Mouse (Mus musculus) B cell, adult 2 months (primary cell): ENCODE results near the gene Pard6b.

Experiments
- DNase-seq, 2 experiments: peaks; one replicate each; pipeline ENCODE4 v3.0.0; 2022

The Pard6b gene

DNA sequence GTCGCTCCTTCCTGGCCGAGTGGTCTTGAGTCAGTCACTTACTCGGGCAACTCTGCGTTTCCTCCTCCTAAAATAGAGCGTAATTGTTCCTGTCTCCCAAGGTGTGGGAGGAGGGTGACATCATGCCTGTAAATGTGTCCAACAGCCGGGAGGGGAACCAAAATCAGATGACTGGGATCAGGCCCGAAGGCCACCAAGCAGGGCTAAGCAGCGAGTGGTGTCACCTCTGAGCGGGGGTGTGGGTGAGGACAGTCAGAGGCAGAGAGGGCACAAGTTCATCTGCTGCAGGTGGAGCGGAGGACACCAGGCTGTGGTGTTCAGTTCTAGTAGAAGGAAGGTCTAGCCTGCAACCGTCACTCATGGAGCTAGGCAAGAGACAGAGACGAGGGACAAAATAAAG, 17.1 kb upstream of the Pard6b start:
- DNase-seq, result no peak

DNA sequence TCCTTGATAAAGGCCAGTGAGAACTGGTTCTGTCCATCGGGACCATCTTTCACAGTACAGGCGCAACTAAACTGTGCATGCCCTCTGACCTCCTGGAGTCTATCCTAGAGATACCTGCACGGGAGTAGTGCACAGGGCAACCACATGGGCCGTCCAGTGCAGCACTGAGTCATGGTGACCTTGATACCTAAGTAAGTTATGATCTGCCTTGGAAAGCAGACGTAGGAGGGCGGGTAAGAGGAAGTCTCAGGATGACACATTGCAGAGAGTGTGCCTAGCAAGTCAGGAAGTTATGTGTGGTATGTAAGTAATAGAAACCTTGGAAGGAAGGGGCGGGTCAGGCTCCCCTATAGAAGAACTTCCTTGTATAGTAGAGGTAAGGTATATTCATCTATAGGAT, 15.3 kb upstream of the Pard6b start:
- no peak for DNase-seq

DNA sequence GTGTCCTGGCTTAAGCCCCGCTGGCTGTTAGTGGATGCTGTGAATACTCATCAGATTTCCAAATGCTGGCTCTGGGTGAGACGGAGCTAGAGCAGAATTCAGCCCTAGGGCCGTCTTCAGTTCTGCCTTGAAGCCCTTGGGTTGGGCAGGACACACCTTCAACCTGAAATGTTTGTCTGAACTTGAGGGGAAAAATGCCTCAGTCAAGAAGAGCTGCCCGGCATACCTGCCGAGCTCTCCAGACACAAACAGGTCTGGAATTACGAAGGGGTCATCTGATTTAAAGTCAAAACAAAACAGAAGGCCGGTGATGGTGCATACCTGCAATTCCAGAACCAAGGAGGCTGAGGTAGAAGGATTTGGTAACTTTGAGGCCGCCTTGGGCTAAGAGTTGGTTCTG, 14.0 kb upstream of the Pard6b start:
- no peak for DNase-seq

DNA sequence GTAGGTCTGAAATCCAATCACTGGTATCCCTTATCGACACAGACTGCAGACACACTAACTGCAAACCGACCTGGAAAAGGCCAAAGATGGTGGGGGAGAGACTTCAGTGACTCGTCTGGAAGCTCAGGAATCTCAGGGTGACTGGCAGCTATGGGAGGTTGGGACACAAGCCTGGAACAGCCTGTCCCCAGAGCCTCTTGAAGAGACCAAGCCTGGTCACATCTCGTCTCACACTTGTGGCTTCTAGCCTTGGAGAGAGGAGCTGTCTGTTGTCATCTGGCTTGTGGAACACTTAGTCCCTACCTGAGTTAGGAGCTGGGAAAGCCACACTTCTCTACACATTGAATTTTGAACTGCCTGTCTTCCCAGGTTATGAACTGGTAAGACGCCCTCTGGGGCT, 10.4 kb upstream of the Pard6b start:
- DNase-seq, result no peak

DNA sequence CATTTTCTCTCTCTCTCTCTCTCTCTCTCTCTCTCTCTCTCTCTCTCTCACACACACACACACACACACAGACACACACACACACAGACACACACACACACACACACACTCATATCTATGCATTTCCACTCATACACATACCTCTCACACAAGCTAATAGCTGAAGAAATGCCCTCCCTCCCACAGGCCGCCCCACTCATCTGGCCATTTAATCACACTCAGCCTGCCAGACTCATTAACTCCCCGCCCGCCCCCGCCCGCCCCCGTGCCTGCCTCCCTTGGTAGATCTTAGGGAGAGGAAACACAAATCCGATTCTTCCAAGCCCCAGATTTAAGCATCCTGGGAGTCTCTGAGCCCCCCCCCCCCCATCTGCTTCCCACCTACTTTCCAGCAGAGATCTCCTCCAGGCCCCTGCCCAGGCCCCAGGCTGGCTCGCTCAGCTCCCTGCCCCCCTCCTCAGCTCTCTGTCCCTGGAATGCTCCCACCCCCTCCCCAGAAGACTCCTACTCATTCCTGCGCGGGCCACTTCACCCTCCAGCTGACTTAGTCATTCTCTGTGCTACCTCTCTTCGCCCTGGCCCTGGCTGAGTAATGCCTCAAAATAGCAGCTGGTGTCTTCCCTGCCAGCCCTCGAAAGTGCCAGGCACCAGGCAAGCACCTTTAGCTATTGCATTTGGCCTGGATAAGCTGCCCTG, 8.2 kb upstream of the Pard6b start:
- no peak for DNase-seq

DNA sequence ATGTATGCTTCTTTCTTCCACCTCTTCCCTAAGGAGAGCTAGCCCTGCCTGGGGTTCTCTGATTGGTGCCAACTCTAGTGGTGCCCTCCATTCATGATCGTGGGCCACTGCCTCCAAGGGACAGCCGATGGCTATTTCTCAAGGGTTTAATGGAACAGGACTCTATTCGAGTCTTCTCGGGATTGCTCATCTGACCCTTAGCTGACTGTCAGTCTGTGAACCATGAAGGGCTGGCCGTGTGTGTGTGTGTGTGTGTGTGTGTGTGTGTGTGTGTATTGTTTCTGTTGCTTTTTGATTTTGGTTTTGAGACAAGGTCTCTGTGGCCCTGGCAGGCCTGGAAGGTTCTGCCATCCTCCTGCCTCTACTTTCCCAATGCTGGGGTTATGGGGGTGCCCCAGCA, 7.1 kb upstream of the Pard6b start:
- no peak for DNase-seq

DNA sequence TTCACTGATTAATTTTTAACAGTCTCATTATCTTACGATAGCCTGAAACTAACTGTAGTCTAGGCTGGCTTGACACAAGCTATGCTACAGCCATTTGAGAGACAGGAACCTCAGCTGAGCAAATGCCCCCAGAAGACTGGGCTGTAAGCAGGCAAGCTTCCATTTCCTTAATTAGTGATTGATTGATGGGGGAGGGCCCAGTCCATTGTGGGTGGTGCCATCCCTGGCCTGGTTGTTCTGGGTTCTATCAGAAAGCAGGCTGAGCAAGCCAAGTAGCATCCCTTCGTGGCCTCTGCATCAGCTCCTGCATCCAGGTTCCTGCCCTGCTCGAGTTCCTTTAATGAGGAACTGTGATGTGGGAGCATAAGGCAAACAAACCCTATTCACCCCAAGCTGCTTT, 6.3 kb upstream of the Pard6b start:
- no peak for DNase-seq

DNA sequence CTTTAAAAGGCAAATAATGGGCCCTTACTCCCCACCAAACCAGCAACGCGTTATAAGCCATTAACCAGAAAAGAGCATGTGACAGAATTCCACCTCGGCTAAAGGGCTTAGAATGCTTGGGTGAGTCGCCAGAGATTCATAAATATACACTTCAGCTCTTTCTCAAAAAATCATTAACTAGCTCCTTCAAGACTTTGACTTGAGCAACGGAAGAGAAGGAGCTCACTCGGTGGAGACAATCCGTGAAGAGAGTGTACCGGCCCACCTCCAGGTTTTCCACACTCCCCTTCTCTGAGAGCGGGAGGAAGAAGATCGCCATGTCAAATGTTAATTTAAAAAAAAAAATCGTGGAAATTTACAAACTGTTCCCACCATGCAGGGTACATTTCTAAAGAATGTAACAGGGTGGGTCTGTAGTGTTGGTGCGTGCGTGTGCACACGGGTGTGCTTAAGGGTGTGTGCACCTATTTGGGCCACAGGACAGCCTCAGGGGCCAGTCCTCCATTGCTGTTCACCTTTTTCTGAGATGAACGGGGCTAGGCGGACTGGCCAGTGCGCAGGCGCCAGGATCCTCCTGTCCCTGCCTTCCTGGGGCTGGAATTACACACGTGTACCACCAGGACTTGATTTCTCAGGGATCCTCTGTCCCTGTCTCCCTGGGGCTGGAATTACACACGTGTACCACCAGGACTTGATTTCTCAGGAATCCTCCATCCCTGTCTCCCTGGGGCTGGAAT, 3.8 kb upstream of the Pard6b start:
- no peak for DNase-seq

DNA sequence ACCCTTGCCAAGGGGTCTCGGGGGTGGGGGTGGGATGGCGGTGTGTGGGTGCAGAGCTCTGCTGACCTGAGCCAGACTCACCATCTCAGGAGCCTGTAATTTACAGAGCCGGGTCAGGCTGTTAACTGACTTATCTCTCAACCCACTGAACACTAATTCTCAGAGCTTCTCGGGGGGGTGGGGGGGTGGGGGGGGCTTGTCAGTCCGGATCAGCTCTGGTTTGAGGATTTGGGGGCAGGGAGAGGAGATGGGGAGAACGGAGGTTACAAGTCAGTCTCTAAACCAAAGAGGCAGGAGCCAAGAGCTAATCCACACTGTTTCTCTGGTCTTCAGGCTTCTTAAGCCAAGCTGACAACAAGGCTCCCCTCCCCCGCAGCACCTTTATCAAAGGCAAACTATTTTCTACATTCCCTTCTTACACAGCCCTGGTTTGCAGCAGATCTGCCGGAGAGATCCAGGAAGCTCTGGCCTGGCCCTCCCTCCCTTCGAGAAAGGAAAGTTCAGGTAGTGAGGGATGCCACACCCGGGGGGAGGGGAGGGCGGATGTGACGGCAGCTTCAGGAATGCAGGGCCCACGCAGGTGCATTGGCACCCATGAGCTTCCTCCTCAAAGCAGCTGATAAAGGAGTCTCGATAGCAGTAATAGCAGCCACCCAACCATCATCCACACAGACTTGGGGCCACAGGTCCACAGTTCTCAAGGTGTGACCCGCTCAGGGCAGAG, 2.5 kb upstream of the Pard6b start:
- peak in 1 of 2 experiments; percentile 8 for DNase-seq

DNA sequence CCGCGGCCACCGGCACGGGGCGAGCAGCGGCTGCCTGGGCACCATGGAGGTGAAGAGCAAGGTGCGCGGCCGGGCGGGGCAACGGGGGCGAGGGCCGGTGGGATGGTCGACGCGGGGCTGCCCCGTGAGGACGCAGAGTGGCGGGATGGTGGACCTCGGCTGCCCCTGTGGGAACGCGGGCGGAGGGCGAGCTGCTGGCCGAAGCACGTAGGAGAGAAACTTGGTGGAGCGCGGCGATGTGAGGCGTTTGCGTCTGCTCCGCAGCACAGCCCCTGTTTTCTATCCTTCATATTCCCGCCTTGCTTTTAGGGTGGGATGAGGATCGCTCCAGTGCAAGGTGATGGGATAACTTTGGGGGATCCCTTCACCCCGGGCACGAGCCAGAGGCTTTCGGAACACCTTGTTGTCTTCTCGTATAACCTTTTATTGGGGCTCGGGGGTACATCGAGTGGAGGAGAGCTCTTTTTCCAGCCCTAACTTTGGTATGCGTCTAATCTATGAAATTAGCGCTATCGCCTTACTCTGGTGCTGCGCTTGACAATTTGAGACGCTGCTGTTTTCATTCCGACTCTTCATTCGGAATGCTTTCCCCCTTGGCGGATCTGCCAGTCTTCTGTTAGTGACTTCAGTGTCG, 612 bp downstream of the Pard6b start:
- peak; percentile 34 to 38 for DNase-seq

DNA sequence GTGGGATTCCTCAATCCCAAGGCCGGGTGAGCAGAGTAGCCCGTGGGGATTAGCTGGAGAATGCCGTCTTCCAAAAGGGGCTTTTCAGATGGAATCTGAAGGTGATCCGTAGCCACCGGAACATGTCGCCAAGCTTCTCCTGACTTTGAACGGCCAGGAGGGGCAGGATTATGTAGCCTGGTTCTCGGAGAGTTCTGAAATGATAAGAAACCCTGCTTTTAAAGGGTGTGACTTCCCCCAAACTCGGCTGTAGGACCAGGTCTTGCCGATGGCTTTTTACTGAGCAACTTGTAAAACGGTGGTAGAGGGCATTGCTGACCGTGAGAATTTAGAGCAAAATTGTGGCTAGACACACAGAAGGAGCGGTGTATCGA, 1.1 kb downstream of the Pard6b start:
- peak in 1 of 2 experiments; percentile 11 for DNase-seq

DNA sequence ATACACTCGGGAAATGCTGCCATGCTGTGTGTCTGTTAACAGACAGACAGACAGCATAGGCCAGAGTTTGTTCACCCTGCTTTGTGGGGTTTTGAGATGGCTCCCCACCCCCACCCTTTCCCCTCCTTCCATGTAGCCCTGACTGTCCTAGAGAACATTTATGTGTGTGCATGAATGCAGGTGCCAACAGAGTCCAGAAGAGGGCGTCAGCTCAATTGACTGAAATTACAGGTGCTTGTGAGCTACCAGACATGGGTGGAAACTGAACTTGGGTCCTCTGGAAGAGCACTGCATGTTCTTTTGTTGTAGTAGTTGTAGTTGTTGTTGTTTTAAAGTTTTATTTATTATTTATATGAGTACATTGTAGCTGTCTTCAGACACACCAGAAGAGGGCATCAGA, 2.8 kb downstream of the Pard6b start:
- DNase-seq, result no peak

DNA sequence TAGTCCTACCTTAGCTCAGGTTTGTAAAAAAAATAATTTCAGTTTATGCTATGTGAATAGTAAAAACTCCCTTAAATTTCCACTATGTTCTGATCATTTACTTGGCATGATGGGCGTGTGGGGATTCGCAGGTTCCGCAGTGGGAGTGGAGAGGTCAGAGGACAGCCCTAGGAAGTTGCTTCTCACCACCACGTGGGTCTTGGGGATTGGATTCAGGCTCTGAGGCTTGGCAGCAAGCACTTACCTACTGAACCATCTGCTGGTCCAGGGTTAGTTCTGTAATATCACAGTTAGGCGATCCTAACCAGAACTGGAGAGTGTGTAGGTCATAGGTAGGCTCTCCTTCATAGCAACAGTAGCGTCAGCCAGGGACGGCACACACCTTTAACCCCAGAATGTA, 3.4 kb downstream of the Pard6b start:
- no peak for DNase-seq

DNA sequence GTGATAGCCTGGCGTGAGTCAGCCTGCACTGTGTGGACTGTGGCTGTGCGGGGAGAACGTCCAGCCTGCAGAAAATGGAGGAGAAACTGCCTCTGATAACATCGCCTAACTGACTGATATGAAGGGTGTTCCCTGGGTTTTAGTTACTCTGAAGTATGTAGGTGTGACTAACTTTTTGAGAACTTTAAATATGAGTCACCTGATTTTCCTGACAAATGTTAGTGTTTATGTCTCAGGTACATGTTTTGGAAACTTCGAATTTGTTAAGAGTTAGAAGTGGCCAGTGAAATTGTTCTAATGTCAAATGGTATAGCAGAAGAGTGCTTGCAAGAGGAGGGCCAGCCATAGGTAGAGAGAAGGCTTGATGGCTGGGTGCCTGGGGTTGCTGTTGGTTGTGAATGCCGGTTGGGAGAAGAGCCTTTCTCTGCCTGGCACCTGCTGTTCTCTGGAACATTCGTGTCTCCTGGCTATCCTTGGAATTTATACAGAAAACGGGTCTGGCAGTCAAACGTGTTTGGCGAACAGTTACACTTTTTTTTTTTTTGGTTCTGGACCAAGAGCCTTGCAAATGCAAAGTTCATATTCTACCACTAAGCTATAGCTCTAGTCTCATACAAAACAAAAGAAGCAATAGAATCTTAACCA, 4.9 kb downstream of the Pard6b start:
- DNase-seq, result no peak

DNA sequence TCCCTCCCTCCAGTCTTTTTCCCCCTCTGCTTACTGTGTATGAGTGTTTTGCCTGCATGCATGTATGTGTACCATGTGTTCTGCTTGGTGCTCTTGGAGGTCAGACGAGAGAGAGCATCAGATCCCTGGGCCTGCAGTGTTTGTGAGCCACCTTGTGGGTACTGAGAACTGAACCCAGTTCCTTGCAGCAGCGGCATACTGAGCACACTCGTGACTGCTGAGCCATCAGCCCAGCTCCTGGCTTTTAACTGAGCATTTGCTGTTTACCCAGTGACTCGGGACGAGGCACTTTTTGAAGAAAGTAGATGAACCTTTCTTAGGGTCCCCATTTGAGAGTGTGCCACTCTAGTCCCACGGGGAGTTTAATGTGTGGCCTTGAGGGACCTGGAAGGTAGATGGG, 5.5 kb downstream of the Pard6b start:
- DNase-seq, result no peak

DNA sequence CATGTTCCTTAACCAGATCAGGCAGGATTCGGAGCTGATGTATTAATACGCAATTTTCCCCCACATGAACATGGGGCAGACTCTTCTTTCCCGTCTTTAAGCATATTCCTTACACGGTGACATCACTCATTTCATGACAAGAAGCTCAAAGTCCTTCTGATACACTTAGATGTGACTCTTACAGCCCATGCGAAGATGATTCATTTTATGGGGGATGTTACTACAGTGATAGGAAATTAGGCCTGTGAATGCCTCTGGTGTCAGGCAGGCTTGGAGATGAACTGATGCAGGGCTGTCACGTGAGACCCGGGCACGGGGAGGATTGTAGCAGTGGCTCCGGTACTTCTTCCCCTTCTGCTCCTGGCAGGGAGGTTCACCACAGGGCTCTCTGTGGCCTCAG, 6.0 kb downstream of the Pard6b start:
- DNase-seq, result no peak

DNA sequence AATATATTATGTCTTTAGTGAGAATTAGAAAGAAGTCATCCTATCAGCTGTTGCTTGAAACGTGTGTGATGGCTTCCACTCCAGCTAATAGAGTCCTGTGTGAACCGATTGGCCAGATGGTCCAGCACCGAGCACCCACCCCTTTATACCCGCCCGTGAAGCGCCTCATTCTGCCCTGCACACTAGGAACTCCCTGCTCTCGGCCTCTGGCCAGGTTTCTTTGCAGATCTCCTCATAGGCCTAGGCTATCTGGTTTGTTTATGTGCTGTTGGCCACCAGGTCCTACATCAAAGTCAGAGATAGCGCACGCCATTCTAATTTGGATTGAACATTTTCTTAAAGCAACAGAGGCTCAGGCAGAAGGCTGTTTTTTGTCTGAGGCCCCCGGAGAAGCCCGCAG, 10.8 kb downstream of the Pard6b start:
- no peak for DNase-seq

DNA sequence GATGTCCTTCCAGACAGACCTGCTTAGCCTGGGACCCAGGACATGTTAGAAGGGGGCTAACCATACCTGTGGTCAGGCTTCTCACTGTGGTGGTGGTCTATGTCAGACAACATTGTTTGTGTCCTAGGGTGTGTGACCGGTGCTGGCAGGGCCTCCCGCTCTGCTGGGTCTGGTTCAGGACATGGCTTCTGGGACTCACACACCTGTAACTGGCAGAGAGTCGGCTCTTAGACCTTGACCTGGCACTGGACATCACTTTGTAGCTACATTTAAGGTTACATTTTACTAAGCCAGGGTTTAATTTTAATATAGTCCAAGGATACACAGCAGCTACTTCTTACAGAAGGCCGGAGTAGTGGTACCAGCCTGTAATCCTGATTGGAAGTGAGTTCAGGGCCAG, 12.3 kb downstream of the Pard6b start:
- no peak for DNase-seq

DNA sequence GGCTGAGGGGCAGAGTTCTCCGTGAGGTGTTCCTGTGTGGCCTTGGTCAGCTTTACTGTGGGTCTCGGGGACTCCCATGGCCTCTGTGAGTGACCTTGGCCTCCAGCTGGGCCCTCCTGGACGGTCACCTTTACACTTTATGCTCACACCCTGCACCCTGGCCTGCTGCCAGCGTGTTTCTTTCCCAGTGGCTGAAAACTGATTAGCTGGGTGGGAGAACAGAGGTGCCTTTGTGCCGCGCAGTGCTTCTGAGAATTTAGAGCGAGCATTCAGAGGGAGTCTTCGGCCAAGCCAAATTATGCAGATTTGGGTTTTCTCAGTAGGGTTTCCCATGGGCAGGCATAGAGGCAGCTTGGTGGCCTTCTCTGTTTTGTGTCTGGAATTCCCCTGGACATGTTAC, 14.3 kb downstream of the Pard6b start:
- no peak for DNase-seq

DNA sequence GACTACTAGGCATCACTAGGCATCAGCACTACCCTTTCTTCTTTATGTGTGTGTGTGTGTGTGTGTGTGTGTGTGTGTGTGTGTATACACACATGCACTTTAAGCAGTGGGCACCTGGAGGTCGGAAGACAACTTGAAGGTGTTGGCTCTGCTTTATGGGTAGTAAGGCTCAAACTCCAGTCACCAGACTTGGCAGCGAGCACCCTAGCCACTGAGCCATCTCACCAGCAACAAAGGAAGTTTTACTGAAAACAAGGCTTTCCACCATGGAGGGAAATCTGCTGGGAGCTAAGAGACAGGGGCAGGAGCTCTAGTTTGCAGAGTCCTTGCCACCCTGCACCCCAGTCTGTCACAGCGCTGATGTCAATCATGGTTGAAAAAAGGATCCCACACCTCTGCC, 15.7 kb downstream of the Pard6b start:
- no peak for DNase-seq

DNA sequence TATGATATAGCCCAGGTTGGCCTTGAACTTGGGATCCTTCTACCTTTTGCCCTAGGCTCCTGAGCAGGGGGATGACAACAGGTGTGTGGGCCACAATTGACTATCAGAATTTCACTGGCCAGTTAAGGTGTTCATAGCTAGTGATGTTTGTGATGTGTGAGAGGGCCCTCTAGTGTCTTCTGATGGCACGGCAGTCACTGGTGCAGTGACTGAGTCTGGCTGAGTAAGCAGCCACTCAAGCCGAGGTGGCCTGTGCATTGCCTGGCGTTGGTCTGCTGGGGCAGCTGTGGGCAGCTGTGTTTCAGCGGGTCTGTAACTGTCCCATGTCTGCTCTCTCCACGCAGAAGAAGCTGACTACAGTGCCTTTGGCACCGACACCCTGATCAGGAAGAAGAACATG, 17.2 kb downstream of the Pard6b start:
- DNase-seq, result peak; percentile 50 to 53

DNA sequence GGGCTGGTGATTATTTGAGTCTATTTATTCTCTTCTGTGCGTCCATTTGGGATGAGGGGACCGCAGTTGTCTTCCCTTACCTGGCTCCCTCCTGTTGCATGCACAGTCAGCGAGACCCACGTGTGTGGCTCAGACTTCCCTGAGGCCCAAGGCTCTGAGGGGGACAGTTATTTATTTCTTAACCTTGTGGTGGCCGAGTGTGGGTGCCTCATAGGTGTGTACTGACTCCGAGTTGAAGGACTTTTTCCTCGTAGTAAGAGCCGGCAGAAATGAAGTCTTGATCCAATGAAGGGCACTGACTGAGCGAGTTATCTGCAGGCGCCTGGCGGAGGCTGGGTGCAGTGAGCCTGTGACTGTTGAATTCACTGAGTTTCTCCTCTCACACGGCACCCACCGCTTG, 19.2 kb downstream of the Pard6b start:
- no peak for DNase-seq

DNA sequence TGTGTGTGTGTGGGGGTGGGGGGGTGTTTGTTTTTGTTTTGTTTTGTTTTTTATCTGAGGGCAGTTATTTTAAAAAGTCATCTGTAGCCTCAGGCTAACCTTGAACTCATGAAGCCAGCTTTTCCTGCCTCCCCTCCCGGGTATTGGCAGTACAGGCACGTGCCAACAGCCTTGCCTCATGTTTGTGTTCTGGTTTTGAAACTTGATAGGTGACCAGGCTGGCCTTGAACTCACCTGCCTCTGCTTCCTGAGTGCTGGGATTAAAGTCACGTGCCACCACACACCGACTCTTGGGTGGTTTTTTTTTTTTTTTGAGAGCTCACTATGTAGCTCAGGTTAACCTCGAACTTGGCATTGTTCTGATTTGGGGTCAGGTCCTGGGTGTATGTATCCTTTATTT, 21.0 kb downstream of the Pard6b start:
- DNase-seq, result no peak
